Mouse (Mus musculus): ENCODE data around the gene Rd3. TPM values are rescaled to one million over a fixed set of nuclear protein-coding genes. Genes with fewer than 3 reads are reported as not detected.

Rd3 gene
- polyA plus RNA-seq (2011; ENCODE audit: insufficient read depth, insufficient read length, low replicate concordance, missing spikeins): not detected in 2 replicates

- 44% methylated on average over 5 of the region's 5 CpGs for WGBS
- Histone ChIP-seq H3K27ac (ENCODE audit: control insufficient read depth, insufficient read depth, low read depth, low read length, poor library complexity) (no peak within 1 kb of the TSS), H3K4me3 (replicated peaks; ENCODE audit: control insufficient read depth, low read depth, low read length) (no peak within 1 kb of the TSS), H3K4me1 (ENCODE audit: control insufficient read depth, insufficient read depth, low read length) (no peaks in the 10 kb centered on the region)
- TF ChIP-seq CTCF (IDR thresholded peaks at IDR 0.05; ENCODE audit: control insufficient read depth, insufficient read depth, low read length): no peak
- no peak for TF ChIP-seq POLR2A (IDR thresholded peaks at IDR 0.05; ENCODE audit: borderline replicate concordance, control insufficient read depth, low read depth, low read length)
Measured at GRCm38 (mm10) chr1:191977187-191977586, at the start of gene Rd3. TSS of gene Rd3 (plus strand) at chr1:191977370.

- Histone ChIP-seq H3K27ac (ENCODE audit: control insufficient read depth, insufficient read depth, low read depth, low read length, poor library complexity) (no peak overlapping the region), H3K4me1 (ENCODE audit: control insufficient read depth, insufficient read depth, low read length) (no peaks in the 10 kb centered on the region; the same call in 1 of the 2 replicates), H3K4me3 (replicated peaks; ENCODE audit: control insufficient read depth, low read depth, low read length) (no peak overlapping the region)
- TF ChIP-seq POLR2A (IDR thresholded peaks at IDR 0.05; ENCODE audit: borderline replicate concordance, control insufficient read depth, low read depth, low read length) (no peak), CTCF (IDR thresholded peaks at IDR 0.05; ENCODE audit: control insufficient read depth, insufficient read depth, low read length) (no peak)
- 69% methylated on average over 7 of the region's 7 CpGs for WGBS
Measured at GRCm38 (mm10) chr1:191928345-191928744, 48.8 kb upstream of the Rd3 start.

DNA sequence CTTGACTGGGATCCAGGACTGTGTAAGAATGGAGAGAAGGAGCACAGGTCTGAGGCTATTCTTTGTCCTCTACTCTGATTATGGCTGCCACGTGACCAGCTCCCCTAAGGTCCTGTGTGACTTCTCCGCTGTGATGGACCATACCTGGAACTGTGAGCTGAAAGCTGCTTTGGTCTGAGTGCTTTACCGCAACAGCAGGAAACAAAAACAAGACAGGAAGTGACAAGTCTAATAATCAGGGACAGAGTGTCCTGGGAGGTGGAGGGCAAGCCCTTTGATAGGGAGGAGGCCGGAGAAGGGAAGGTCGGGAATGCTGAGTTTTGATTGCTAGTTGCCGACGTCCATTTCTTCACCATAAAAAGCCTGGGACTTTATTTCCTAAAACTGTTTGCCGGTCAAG is 48.1 kb upstream of the Rd3 start:
- Histone ChIP-seq H3K4me1 (ENCODE audit: control insufficient read depth, insufficient read depth, low read length) (no peaks in the 10 kb centered on the region; the same call in 1 of the 2 replicates), H3K27ac (ENCODE audit: control insufficient read depth, insufficient read depth, low read depth, low read length, poor library complexity) (no peak overlapping the region), H3K4me3 (replicated peaks; ENCODE audit: control insufficient read depth, low read depth, low read length) (no peak overlapping the region)
- TF ChIP-seq POLR2A (IDR thresholded peaks at IDR 0.05; ENCODE audit: borderline replicate concordance, control insufficient read depth, low read depth, low read length) (no peak), CTCF (IDR thresholded peaks at IDR 0.05; ENCODE audit: control insufficient read depth, insufficient read depth, low read length) (no peak)
- 58% methylated on average over 8 of the region's 8 CpGs for WGBS

DNA sequence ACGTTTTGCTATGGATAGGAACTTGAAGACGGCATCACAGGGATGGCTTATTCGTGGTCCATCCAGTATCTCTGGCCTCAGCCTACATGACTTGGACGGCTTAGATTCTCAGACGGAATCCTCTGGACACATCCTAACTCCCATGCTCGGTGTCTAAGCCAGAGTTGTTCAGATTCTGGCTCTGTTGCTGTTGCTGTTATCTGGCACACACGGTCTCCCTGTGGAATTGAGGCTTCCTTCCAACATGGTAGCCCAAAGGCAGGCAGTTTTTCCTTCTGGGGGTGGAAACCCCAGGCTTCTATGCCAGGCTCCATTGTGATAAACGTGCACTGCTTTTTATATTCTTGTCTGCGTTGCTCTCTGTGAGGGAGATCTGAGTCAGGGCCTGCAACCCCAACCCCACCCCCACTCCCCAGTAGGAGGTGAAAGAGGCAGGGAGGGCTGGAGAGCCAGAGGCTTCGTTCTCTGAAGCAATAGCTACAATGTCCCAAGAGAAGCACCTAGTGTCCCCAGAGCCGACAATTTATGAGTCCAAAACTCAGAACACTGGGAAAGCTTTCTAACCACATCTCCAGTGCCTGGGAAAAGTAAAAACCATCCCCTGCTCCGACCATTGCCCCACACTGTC is 47.2 kb upstream of the Rd3 start:
- WGBS: 70% methylated on average over 12 of the region's 12 CpGs
- TF ChIP-seq CTCF (IDR thresholded peaks at IDR 0.05; ENCODE audit: control insufficient read depth, insufficient read depth, low read length): no peak
- TF ChIP-seq POLR2A (IDR thresholded peaks at IDR 0.05; ENCODE audit: borderline replicate concordance, control insufficient read depth, low read depth, low read length): no peak
- Histone ChIP-seq H3K27ac (ENCODE audit: control insufficient read depth, insufficient read depth, low read depth, low read length, poor library complexity) (no peak overlapping the region), H3K4me3 (replicated peaks; ENCODE audit: control insufficient read depth, low read depth, low read length) (no peak overlapping the region), H3K4me1 (ENCODE audit: control insufficient read depth, insufficient read depth, low read length) (no peaks in the 10 kb centered on the region; the same call in 1 of the 2 replicates)

DNA sequence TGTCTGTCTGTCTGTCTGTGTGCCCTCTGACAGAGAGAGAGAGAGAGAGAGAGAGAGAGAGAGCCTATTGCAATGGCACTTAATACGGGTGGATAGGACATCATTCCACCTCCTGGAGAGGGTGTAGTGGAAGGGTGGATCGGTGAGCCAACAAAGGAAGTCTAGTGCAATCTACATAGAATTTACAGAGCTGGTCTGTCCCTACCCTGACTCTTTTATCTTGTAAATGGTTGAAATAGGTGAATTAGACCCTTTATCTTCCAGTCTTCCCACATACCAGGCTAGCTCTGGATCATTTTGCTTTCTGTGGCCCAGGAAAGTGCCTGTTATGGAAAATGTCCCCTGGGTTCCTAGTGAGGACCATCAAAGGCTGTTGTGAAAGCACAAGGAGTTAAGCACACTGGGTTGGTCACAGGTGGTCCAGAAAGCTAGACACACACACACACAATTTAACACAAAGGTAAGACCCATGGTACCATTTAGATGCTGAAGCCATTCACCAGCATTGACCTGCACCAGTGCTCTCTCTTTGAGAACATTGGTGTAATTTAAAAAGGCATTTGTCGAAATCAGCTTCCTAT is 46.6 kb upstream of the Rd3 start:
- Histone ChIP-seq H3K4me3 (replicated peaks; ENCODE audit: control insufficient read depth, low read depth, low read length) (no peak overlapping the region), H3K27ac (ENCODE audit: control insufficient read depth, insufficient read depth, low read depth, low read length, poor library complexity) (no peak overlapping the region), H3K4me1 (ENCODE audit: control insufficient read depth, insufficient read depth, low read length) (no peaks in the 10 kb centered on the region; the same call in 1 of the 2 replicates)
- TF ChIP-seq CTCF (IDR thresholded peaks at IDR 0.05; ENCODE audit: control insufficient read depth, insufficient read depth, low read length): no peak
- TF ChIP-seq POLR2A (IDR thresholded peaks at IDR 0.05; ENCODE audit: borderline replicate concordance, control insufficient read depth, low read depth, low read length): no peak
- 78% methylated on average over 3 of the region's 3 CpGs for WGBS

GRCm38 (mm10) chr1:191932286-191932985 is 44.7 kb upstream of the Rd3 start:
- Histone ChIP-seq H3K4me1 (ENCODE audit: control insufficient read depth, insufficient read depth, low read length) (no peaks in the 10 kb centered on the region; the same call in 1 of the 2 replicates), H3K4me3 (replicated peaks; ENCODE audit: control insufficient read depth, low read depth, low read length) (no peak overlapping the region), H3K27ac (ENCODE audit: control insufficient read depth, insufficient read depth, low read depth, low read length, poor library complexity) (no peak overlapping the region)
- 79% methylated on average over 8 of the region's 8 CpGs for WGBS
- TF ChIP-seq CTCF (IDR thresholded peaks at IDR 0.05; ENCODE audit: control insufficient read depth, insufficient read depth, low read length) (no peak), POLR2A (IDR thresholded peaks at IDR 0.05; ENCODE audit: borderline replicate concordance, control insufficient read depth, low read depth, low read length) (no peak)

DNA sequence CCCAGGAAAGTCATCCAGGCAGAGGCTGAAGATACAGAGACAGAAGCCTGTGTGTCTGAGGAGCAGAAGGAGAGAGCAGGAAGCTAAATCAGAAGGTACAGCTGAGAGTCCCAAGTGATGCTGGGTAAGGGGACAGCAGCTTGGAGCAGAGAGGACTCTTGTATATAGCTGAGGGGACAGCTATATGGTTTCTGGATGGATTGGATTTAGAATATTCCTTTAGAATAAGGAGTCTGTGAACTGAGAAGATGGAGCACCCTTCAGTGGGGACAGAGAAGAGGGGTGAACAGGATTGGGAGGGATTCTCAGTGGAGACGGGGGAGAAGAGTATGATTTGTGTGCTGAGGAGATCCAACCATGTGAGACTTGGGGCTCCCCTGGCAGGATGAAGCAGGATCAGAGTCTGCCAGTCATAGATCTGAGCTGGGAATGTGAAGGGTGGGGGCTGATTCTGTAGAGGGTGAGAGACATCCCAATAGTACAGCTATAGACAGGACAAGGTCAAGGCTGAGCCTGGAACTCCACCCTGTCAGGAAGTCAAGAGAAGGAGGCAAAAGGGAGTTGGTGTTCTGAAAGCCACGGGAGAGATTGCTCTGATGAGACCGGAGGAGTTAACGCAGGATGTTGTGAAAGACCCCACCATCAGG is 44.1 kb upstream of the Rd3 start:
- 53% methylated on average over 4 of the region's 4 CpGs for WGBS

DNA sequence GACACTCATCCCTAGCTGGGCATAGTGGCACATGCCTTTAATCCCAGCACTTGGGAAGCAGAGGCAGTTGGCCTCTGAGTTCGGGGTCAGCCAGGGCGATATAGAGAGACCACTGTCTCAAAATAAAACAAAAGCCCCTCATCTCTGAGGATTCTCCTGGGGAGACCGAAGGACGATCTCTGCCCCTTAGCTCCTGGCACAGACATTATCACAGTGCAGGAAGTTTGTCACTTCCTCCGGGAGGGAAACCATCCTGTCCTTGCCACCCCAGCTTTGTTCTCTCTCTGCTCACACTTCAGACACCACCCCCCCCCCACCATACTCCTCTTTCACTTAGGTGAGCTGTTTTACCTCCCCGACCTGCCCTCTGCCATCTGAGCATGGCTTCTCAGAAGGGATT is 33.5 kb upstream of the Rd3 start:
- H3K4me3 ChIP-seq (replicated peaks; ENCODE audit: control insufficient read depth, low read depth, low read length): no peak overlapping the region
- no peaks in the 10 kb centered on the region for H3K4me1 ChIP-seq (ENCODE audit: control insufficient read depth, insufficient read depth, low read length)
- WGBS: 40% methylated on average over 6 of the region's 6 CpGs
- TF ChIP-seq POLR2A (IDR thresholded peaks at IDR 0.05; ENCODE audit: borderline replicate concordance, control insufficient read depth, low read depth, low read length): no peak
- TF ChIP-seq CTCF (IDR thresholded peaks at IDR 0.05; ENCODE audit: control insufficient read depth, insufficient read depth, low read length): no peak
- H3K27ac ChIP-seq (ENCODE audit: control insufficient read depth, insufficient read depth, low read depth, low read length, poor library complexity): no peak overlapping the region

More for the DNA sequence above, 44.1 kb upstream of the Rd3 start:
- no peaks in the 10 kb centered on the region; the same call in 1 of the 2 replicates for H3K4me1 ChIP-seq (ENCODE audit: control insufficient read depth, insufficient read depth, low read length)
- H3K4me3 ChIP-seq (replicated peaks; ENCODE audit: control insufficient read depth, low read depth, low read length): no peak overlapping the region
- H3K27ac ChIP-seq (ENCODE audit: control insufficient read depth, insufficient read depth, low read depth, low read length, poor library complexity): no peak overlapping the region
- TF ChIP-seq POLR2A (IDR thresholded peaks at IDR 0.05; ENCODE audit: borderline replicate concordance, control insufficient read depth, low read depth, low read length) (no peak), CTCF (IDR thresholded peaks at IDR 0.05; ENCODE audit: control insufficient read depth, insufficient read depth, low read length) (no peak)
